Mouse (Mus musculus) thymus, adult 2 months (tissue): ENCODE measurements around the gene Gatad2b. TPM values are rescaled to one million over a fixed set of nuclear protein-coding genes. Genes with fewer than 3 reads are reported as not detected.

Experiments used
- DNase-seq: peaks from one replicate; pipeline ENCODE4 v3.0.0; 2021
- H3K27ac ChIP-seq: fragments of 200-500 bp; 2 replicates; pipeline ENCODE4 v1.5.1; 2012; ENCODE audit warnings: low read length, control low read depth; ENCODE audit not compliant: control insufficient read depth, insufficient read depth
- H3K27me3 ChIP-seq: fragments of 200-500 bp; 2 replicates; pipeline ENCODE4 v1.6.1; 2012; ENCODE audit warnings: mild to moderate bottlenecking, low read length, moderate library complexity, mixed read lengths; ENCODE audit not compliant: control insufficient read depth, insufficient read depth
- H3K36me3 ChIP-seq: fragments of 200-500 bp; 2 replicates; pipeline ENCODE4 v1.6.1; 2012; ENCODE audit warnings: mild to moderate bottlenecking, low read length, moderate library complexity; ENCODE audit not compliant: control insufficient read depth, insufficient read depth
- H3K4me1 ChIP-seq: fragments of 200-500 bp; replicated peaks from 2 replicates; pipeline ENCODE4 v1.6.1; 2012; ENCODE audit warnings: low read length; ENCODE audit not compliant: control insufficient read depth, insufficient read depth
- H3K4me3 ChIP-seq: fragments of 200-500 bp; 2 replicates; pipeline ENCODE4 v1.5.1; 2012; ENCODE audit warnings: mild to moderate bottlenecking, low read length, control low read depth, moderate library complexity; ENCODE audit not compliant: control insufficient read depth, insufficient read depth
- CTCF ChIP-seq: fragments of 200-500 bp; IDR thresholded peaks from 2 replicates; pipeline ENCODE4 v1.5.1; 2012; ENCODE audit warnings: mild to moderate bottlenecking, control low read depth, low read length, moderate library complexity, borderline replicate concordance; ENCODE audit not compliant: control insufficient read depth, poor library complexity, insufficient read depth; ENCODE audit errors: extremely low read depth
- POLR2A ChIP-seq: fragments of 200-500 bp; IDR thresholded peaks from 2 replicates; pipeline ENCODE4 v1.6.1; 2012; ENCODE audit warnings: mild to moderate bottlenecking, low read length, control low read depth, moderate library complexity; ENCODE audit not compliant: control insufficient read depth, poor library complexity, insufficient read depth; ENCODE audit errors: extremely low read depth
- WGBS: fragments of 180-500 bp; shearing (Covaris S2); methylation state at CpG from one replicate; pipeline ENCODE4 v1.1.7; 2018; 5-methylcytosine and 5-hydroxymethylcytosine counted together
- polyA plus RNA-seq: library from polyadenylated mRNA; depleted of rRNA; stranded (reverse); fragments of >200 nt; gene quantifications from 2 replicates; pipeline ENCODE4 v1.2.3, GENCODE M21; 2012

Gatad2b gene
- polyA plus RNA-seq, 1 experiment = 69.8 TPM

DNA sequence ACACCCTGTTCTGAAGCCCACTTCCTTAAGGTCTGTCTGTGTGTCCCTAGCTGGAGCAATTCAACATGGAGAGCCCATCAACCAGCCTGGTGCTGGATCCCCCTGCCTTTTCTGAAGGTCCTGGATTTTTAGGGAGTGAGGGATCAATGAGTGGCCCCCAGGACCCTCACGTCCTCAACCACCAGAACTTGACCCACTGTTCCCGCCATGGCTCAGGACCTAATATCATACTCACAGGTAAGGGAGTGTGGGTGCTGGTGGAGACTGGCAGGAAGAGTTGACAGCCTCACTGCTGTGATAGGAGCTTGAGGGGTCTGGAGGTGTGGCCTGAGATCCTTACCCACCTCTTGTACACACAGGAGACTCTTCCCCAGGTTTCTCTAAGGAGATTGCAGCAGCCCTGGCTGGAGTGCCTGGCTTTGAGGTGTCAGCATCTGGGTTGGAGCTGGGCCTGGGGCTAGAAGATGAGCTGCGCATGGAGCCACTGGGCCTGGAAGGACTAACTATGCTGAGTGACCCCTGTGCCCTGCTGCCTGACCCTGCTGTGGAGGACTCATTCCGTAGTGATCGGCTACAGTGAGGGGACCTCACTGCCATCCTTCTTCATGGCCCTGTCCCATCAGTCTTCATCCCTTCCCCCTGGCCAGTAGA lies 29.7 kb upstream of the Gatad2b start:
- H3K36me3 ChIP-seq = peaks cover 37% of the 10 kb centered on the region
- peaks cover 11% of the 10 kb centered on the region for H3K4me1 ChIP-seq
- H3K27ac ChIP-seq = no peak overlapping the region
- no peaks in the 10 kb centered on the region for H3K27me3 ChIP-seq
- DNase-seq = no peak
- WGBS = 95% methylated on average over 5 of the region's 5 CpGs
- no peak overlapping the region for H3K4me3 ChIP-seq
- TF ChIP-seq POLR2A (no peak), CTCF (no peak)

- no peak for DNase-seq
- H3K36me3 ChIP-seq = peaks cover 24% of the 10 kb centered on the region
- TF ChIP-seq CTCF = no peak
- TF ChIP-seq POLR2A = no peak
- 12% methylated on average over 10 of the region's 10 CpGs for WGBS
- peaks cover 12% of the 10 kb centered on the region for H3K4me1 ChIP-seq
- no peak overlapping the region; the same call in 1 of the 2 replicates for H3K27ac ChIP-seq
- no peaks in the 10 kb centered on the region for H3K27me3 ChIP-seq
- peak overlapping the region; percentile 66 for H3K4me3 ChIP-seq
Measured at GRCm38 (mm10) chr3:90264687-90265033, 28.3 kb upstream of the Gatad2b start.

- Histone ChIP-seq H3K27ac (peak within 1 kb of the TSS; percentile 93), H3K4me3 (peak within 1 kb of the TSS; percentile 66), H3K27me3 (no peaks in the 10 kb centered on the region), H3K36me3 (peaks cover 20% of the 10 kb centered on the region), H3K4me1 (peaks cover 12% of the 10 kb centered on the region)
- DNase-seq = peak; percentile 92
- TF ChIP-seq POLR2A (peak; percentile 50; the same call in 1 of the 2 replicates), CTCF (peak; percentile 96)
- under 1% methylated on average over 82 of the region's 87 CpGs for WGBS
Measured at GRCm38 (mm10) chr3:90265034-90265931, 27.7 kb upstream of the Gatad2b start, which contains the start of gene Dennd4b. TSS of gene Dennd4b (plus strand) at chr3:90265185.

GRCm38 (mm10) chr3:90265932-90266741 lies 26.8 kb upstream of the Gatad2b start:
- DNase-seq = peak; percentile 62
- WGBS = 2% methylated on average over 15 of the region's 16 CpGs
- peaks cover 12% of the 10 kb centered on the region for H3K4me1 ChIP-seq
- H3K27ac ChIP-seq = peak overlapping the region; percentile 93
- peak overlapping the region; percentile 66 for H3K4me3 ChIP-seq
- peaks cover 20% of the 10 kb centered on the region for H3K36me3 ChIP-seq
- H3K27me3 ChIP-seq = no peaks in the 10 kb centered on the region
- TF ChIP-seq POLR2A (no peak), CTCF (no peak)

- Histone ChIP-seq H3K4me3 (peak overlapping the region; percentile 6; the same call in 1 of the 2 replicates), H3K27ac (no peak overlapping the region; the same call in 1 of the 2 replicates)
- WGBS = 54% methylated on average over 20 of the region's 20 CpGs
Measured at GRCm38 (mm10) chr3:90266901-90267775, 25.8 kb upstream of the Gatad2b start.

DNA sequence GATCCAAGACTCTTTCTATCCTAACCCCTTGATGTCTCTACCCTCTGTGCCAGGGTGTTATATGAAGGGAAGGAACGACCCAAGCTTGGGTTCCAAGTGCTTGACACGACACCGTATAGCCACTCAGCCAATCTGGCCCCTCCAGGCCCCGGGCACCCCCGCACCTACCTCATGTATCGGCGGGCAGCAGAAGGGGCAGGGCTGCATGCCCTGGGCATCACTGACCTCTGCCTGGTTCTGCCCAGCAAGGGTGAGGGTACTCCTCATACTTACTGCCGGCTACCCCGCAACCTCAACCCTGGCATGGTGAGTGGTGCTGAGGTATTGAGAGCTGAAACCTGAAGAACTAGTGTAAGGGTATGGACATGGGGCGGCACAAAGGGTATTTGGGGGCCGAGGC lies 24.8 kb upstream of the Gatad2b start:
- no peak for DNase-seq
- no peak overlapping the region for H3K27ac ChIP-seq
- H3K36me3 ChIP-seq = peaks cover 31% of the 10 kb centered on the region
- H3K4me3 ChIP-seq = no peak overlapping the region
- H3K4me1 ChIP-seq = peaks cover 12% of the 10 kb centered on the region
- WGBS = 99% methylated on average over 11 of the region's 11 CpGs
- TF ChIP-seq POLR2A (no peak), CTCF (no peak)
- H3K27me3 ChIP-seq = no peaks in the 10 kb centered on the region

More at GRCm38 (mm10) chr3:90266901-90267775, 25.8 kb upstream of the Gatad2b start:
- H3K27me3 ChIP-seq = no peaks in the 10 kb centered on the region
- peaks cover 12% of the 10 kb centered on the region for H3K4me1 ChIP-seq
- TF ChIP-seq POLR2A (no peak), CTCF (no peak)
- peak; percentile 40 for DNase-seq
- peaks cover 21% of the 10 kb centered on the region for H3K36me3 ChIP-seq
